Mouse (Mus musculus): ENCODE measurements at regions not wholly inside any gene's neighbourhood (a gene's known extent, or its start where the extent isn't known, plus 50 kb on each side); places are given as distances from the start of the nearest gene placed in this dataset.

DNA sequence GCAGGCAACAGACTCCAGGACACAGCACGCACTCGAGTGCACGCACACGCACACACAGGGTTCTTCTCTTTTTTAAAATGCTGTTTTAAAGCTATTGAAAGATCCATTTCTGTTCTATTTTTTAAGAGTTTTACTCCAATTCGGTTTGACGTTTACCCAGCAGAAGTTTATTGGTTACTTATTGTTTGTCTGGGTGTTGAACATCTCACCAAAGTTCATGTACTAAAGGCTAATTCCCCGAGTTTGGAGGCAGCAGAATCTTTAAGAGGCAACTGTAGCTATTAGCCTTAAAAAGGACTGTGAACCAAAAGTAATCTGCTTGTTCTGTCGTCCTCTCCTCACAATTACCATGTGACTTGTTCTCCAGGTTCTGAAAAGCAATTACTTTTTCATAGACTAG, 263.0 kb upstream of the Nfia start:
- Histone ChIP-seq H3K36me3 (ENCODE audit: control insufficient read depth, insufficient read depth, low read length) (no peaks in the 10 kb centered on the region), H3K4me3 (ENCODE audit: insufficient read depth, low read depth, low read length) (no peak overlapping the region), H3K27ac (ENCODE audit: insufficient read depth, low read depth, low read length) (no peak overlapping the region), H3K27me3 (replicated peaks; ENCODE audit: control insufficient read depth, insufficient read depth, low read length) (no peaks in the 10 kb centered on the region), H3K4me1 (ENCODE audit: control insufficient read depth, insufficient read depth, low read length) (no peaks in the 10 kb centered on the region)
- peak; percentile 61 for DNase-seq
- WGBS, result 65% methylated on average over 8 of the region's 8 CpGs
- TF ChIP-seq CTCF (conservative IDR thresholded peaks at IDR 0.05; ENCODE audit: insufficient read depth, insufficient read length, low read depth, low read length) (no peak), POLR2A (IDR thresholded peaks at IDR 0.05; ENCODE audit: low read depth, low read length) (no peak)

- DNase-seq, result no peak
- TF ChIP-seq CTCF (conservative IDR thresholded peaks at IDR 0.05; ENCODE audit: insufficient read depth, insufficient read length, low read depth, low read length), result no peak
- no peak for TF ChIP-seq POLR2A (IDR thresholded peaks at IDR 0.05; ENCODE audit: low read depth, low read length)
- Histone ChIP-seq H3K36me3 (ENCODE audit: control insufficient read depth, insufficient read depth, low read length) (no peaks in the 10 kb centered on the region), H3K27ac (ENCODE audit: insufficient read depth, low read depth, low read length) (no peak overlapping the region), H3K4me3 (ENCODE audit: insufficient read depth, low read depth, low read length) (no peak overlapping the region), H3K27me3 (replicated peaks; ENCODE audit: control insufficient read depth, insufficient read depth, low read length) (no peaks in the 10 kb centered on the region), H3K4me1 (ENCODE audit: control insufficient read depth, insufficient read depth, low read length) (no peaks in the 10 kb centered on the region)
- 66% methylated on average over 1 of the region's 1 CpGs for WGBS
Measured at GRCm38 (mm10) chr4:97505734-97506133, 266.8 kb upstream of the Nfia start.

- H3K36me3 ChIP-seq (ENCODE audit: control insufficient read depth, insufficient read depth, low read length), result no peaks in the 10 kb centered on the region
- no peak overlapping the region for H3K27ac ChIP-seq (ENCODE audit: insufficient read depth, low read depth, low read length)
- no peak overlapping the region for H3K4me3 ChIP-seq (ENCODE audit: insufficient read depth, low read depth, low read length)
- no peaks in the 10 kb centered on the region for H3K27me3 ChIP-seq (replicated peaks; ENCODE audit: control insufficient read depth, insufficient read depth, low read length)
- DNase-seq, result no peak
- TF ChIP-seq CTCF (conservative IDR thresholded peaks at IDR 0.05; ENCODE audit: insufficient read depth, insufficient read length, low read depth, low read length) (no peak), POLR2A (IDR thresholded peaks at IDR 0.05; ENCODE audit: low read depth, low read length) (no peak)
- WGBS, result 78% methylated on average over 2 of the region's 2 CpGs
- H3K4me1 ChIP-seq (ENCODE audit: control insufficient read depth, insufficient read depth, low read length), result no peaks in the 10 kb centered on the region
Measured at GRCm38 (mm10) chr4:97491248-97491804, 281.2 kb upstream of the Nfia start.

GRCm38 (mm10) chr4:97486354-97486753, 286.2 kb upstream of the Nfia start:
- no peak for DNase-seq
- WGBS, result 23% methylated on average over 10 of the region's 10 CpGs
- Histone ChIP-seq H3K27ac (ENCODE audit: insufficient read depth, low read depth, low read length) (no peak overlapping the region), H3K4me3 (ENCODE audit: insufficient read depth, low read depth, low read length) (no peak overlapping the region), H3K4me1 (ENCODE audit: control insufficient read depth, insufficient read depth, low read length) (no peaks in the 10 kb centered on the region; the same call in 1 of the 2 replicates), H3K27me3 (replicated peaks; ENCODE audit: control insufficient read depth, insufficient read depth, low read length) (no peaks in the 10 kb centered on the region), H3K36me3 (ENCODE audit: control insufficient read depth, insufficient read depth, low read length) (no peaks in the 10 kb centered on the region)
- TF ChIP-seq CTCF (conservative IDR thresholded peaks at IDR 0.05; ENCODE audit: insufficient read depth, insufficient read length, low read depth, low read length) (no peak), POLR2A (IDR thresholded peaks at IDR 0.05; ENCODE audit: low read depth, low read length) (no peak)

GRCm38 (mm10) chr4:97485225-97485624, 287.3 kb upstream of the Nfia start:
- Histone ChIP-seq H3K27me3 (replicated peaks; ENCODE audit: control insufficient read depth, insufficient read depth, low read length) (no peaks in the 10 kb centered on the region), H3K27ac (ENCODE audit: insufficient read depth, low read depth, low read length) (no peak overlapping the region), H3K4me3 (ENCODE audit: insufficient read depth, low read depth, low read length) (no peak overlapping the region), H3K36me3 (ENCODE audit: control insufficient read depth, insufficient read depth, low read length) (no peaks in the 10 kb centered on the region), H3K4me1 (ENCODE audit: control insufficient read depth, insufficient read depth, low read length) (no peaks in the 10 kb centered on the region; the same call in 1 of the 2 replicates)
- 94% methylated on average over 3 of the region's 3 CpGs for WGBS
- no peak for TF ChIP-seq POLR2A (IDR thresholded peaks at IDR 0.05; ENCODE audit: low read depth, low read length)
- no peak for TF ChIP-seq CTCF (conservative IDR thresholded peaks at IDR 0.05; ENCODE audit: insufficient read depth, insufficient read length, low read depth, low read length)
- no peak for DNase-seq

DNA sequence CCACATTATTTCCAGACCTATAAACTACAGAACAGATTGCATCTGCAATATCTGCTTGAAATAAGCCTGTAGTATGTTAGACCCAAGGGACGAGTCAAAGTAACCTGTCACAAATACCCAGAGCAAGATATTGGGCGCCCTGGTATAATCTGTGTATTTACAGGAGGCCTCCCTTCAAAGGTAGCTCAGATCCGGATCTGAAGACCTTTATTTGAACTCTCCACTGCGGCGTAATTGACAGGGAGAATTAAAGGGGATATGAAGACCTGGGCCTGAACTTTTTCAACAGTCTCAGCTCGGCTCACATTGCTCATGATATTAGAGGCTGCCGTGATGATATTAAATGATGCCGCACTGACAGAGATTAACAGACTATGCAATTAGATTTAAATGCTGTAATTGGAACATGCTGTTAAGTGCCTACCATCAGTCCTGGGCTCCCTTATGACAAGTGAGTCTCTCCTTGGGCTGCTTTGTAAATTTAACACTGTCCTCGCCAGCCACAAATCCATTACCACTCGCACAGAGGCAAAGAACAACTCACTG, 289.8 kb upstream of the Nfia start:
- H3K27ac ChIP-seq (ENCODE audit: insufficient read depth, low read depth, low read length), result no peak overlapping the region
- TF ChIP-seq CTCF (conservative IDR thresholded peaks at IDR 0.05; ENCODE audit: insufficient read depth, insufficient read length, low read depth, low read length), result no peak
- no peak for TF ChIP-seq POLR2A (IDR thresholded peaks at IDR 0.05; ENCODE audit: low read depth, low read length)
- no peaks in the 10 kb centered on the region for H3K27me3 ChIP-seq (replicated peaks; ENCODE audit: control insufficient read depth, insufficient read depth, low read length)
- H3K4me3 ChIP-seq (ENCODE audit: insufficient read depth, low read depth, low read length), result no peak overlapping the region
- H3K4me1 ChIP-seq (ENCODE audit: control insufficient read depth, insufficient read depth, low read length), result no peaks in the 10 kb centered on the region; the same call in 1 of the 2 replicates
- H3K36me3 ChIP-seq (ENCODE audit: control insufficient read depth, insufficient read depth, low read length), result no peaks in the 10 kb centered on the region
- no peak for DNase-seq
- WGBS, result 66% methylated on average over 10 of the region's 10 CpGs

- TF ChIP-seq POLR2A (IDR thresholded peaks at IDR 0.05; ENCODE audit: low read depth, low read length) (no peak), CTCF (conservative IDR thresholded peaks at IDR 0.05; ENCODE audit: insufficient read depth, insufficient read length, low read depth, low read length) (no peak)
- 59% methylated on average over 3 of the region's 3 CpGs for WGBS
- Histone ChIP-seq H3K27me3 (replicated peaks; ENCODE audit: control insufficient read depth, insufficient read depth, low read length) (no peaks in the 10 kb centered on the region), H3K27ac (ENCODE audit: insufficient read depth, low read depth, low read length) (peak overlapping the region; percentile 45), H3K4me1 (ENCODE audit: control insufficient read depth, insufficient read depth, low read length) (no peaks in the 10 kb centered on the region; the same call in 1 of the 2 replicates), H3K4me3 (ENCODE audit: insufficient read depth, low read depth, low read length) (no peak overlapping the region), H3K36me3 (ENCODE audit: control insufficient read depth, insufficient read depth, low read length) (no peaks in the 10 kb centered on the region)
- DNase-seq, result peak; percentile 81
Measured at GRCm38 (mm10) chr4:97481836-97482235, 290.7 kb upstream of the Nfia start.

All from kidney, adult 2 months (tissue).